Mouse (Mus musculus) brown adipose tissue, adult 24 weeks (tissue): ENCODE results near the gene Gm28042. TPM values are rescaled to one million over a fixed set of nuclear protein-coding genes. Genes with fewer than 3 reads are reported as not detected.

ENCODE experiments used
- H3K27ac ChIP-seq: fragments of 200-500 bp; replicated peaks from 2 replicates; pipeline ENCODE4 v1.5.1; 2012; ENCODE audit warnings: low read depth, mild to moderate bottlenecking, low read length
- H3K4me1 ChIP-seq: fragments of 200-500 bp; 2 replicates; pipeline ENCODE4 v1.6.1; 2012; ENCODE audit warnings: low read length, mixed read lengths; ENCODE audit not compliant: control insufficient read depth, insufficient read depth, insufficient read length
- H3K4me3 ChIP-seq: fragments of 200-500 bp; 2 replicates; pipeline ENCODE4 v1.5.1; 2012; ENCODE audit warnings: low read depth, mild to moderate bottlenecking, low read length, moderate library complexity; ENCODE audit not compliant: insufficient read depth
- polyA plus RNA-seq: library from polyadenylated mRNA; stranded (reverse); fragments of >200 nt; gene quantifications from 2 replicates; pipeline ENCODE4 v1.2.4, GENCODE M21; 2012; ENCODE audit not compliant: missing spikeins, insufficient read depth, insufficient read length

Gm28042 gene
- polyA plus RNA-seq, 1 experiment = not detected

GRCm38 (mm10) chr2:120000882-120001584 lies 26.3 kb upstream of the Gm28042 start:
- H3K27ac ChIP-seq = no peak overlapping the region
- peaks cover 12% of the 10 kb centered on the region for H3K4me1 ChIP-seq
- H3K4me3 ChIP-seq = no peak overlapping the region

DNA sequence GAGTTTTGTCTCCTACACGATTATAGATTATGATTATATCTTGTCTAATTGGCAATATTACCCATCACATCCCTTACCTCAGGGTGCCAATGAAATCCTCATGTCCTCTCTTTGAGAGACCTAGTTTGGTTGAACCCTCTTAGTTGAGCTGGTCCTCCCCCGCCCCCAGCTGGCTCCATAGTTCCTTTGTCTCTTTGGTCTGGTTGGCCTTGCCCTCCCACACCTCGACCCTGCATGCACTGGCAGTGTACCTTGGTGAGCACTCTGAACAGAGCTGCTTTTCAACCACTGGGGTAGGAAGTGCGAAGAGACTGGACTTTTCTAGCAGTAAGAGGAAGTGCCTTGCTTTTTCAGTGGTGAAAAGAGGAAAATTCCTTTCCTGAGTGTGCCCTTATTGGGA lies 25.3 kb upstream of the Gm28042 start:
- no peak overlapping the region for H3K4me3 ChIP-seq

DNA sequence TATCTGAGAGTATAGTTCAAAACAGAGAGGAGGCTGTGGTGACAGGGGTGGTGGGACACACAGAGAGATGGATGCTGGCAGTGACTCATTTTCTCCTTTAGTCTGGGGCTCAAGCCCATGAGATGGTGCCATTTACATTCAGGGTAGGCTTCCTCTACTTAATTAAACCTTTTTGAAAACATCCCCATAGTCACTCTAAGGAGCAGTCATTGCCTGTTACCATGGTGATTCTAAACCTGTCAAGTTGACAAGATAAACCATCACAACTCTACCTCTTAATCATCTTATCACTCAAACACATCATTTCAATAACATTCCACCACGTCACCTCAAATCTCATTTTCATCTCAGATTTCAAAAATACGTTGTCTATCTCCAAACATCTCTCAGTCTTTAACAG lies 23.3 kb upstream of the Gm28042 start:
- Histone ChIP-seq H3K4me3 (no peak overlapping the region), H3K27ac (no peak overlapping the region), H3K4me1 (peaks cover 13% of the 10 kb centered on the region)

More for the DNA sequence above, 25.3 kb upstream of the Gm28042 start:
- peaks cover 10% of the 10 kb centered on the region for H3K4me1 ChIP-seq
- no peak overlapping the region for H3K27ac ChIP-seq

DNA sequence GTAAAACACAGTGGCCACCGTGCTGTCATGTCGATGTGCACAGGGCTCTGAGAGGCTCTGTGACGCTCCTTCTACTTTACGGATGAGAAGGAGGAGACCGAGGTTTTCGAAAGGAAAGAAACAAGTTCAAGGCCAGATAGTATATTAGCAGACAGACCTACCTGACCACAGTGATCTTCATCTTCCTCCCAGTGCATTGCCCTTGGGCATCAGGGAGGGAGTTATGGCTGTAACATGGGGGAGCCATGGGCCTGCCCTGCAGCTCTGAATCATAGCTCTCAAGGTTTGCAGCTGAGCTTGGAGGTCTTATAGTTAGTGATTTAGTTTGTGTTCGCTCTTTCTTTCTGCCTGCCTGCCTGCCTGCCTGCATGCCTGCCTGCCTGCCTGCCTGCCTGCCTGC lies 20.6 kb upstream of the Gm28042 start:
- Histone ChIP-seq H3K27ac (no peak overlapping the region), H3K4me1 (peaks cover 10% of the 10 kb centered on the region), H3K4me3 (no peak overlapping the region)

DNA sequence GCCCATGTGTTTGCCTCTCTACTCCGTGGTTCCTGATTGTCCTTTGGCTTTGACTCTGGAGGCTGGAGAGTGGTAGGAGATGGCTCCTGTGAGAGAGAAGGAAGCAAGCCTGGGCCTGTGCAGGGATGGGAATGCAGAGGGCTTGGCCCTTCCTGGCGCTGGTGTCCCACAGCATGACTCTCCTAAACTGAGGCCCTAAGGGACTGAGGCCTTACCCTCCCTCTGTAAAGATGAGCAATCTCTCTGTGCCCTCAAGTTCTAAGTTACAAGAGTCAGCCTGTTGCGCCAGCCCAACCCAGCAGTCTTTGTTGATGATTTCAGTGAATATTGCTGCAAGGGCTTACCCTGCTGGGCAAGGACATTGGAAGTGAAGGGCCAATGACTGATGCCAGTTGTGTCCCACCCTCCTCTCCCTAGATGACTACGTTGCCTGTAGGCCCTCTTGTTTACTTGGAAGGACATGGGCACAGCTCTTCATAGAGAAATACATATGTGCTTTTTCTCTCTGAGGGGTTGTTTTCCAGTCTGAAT lies 19.5 kb upstream of the Gm28042 start:
- Histone ChIP-seq H3K4me1 (peaks cover 10% of the 10 kb centered on the region), H3K27ac (0 out of 2 replicates have a peak overlapping the region, but pooled peaks have one; percentile 5), H3K4me3 (no peak overlapping the region)

DNA sequence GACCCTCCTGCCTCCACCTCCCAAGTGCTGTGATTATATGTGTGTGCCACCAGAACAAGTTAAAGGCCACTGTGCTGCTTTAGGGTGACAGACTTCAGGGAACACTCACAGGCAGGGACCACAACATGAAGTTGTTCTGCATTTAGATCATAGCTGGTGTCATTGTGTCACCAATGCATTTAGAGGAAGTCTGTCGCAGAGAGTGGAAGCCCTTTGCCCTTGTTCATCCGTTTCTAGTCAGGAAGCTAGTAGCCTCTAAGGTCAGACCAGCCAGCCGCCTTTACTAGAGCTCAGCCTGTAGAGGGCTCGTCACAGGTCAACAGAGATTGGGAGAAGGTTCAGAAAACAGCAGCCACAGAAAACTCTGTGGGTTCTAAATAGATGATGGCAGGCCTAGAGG lies 18.6 kb upstream of the Gm28042 start:
- 0 out of 2 replicates have a peak overlapping the region, but pooled peaks have one; percentile 22 for H3K27ac ChIP-seq
- H3K4me1 ChIP-seq = peaks cover 10% of the 10 kb centered on the region
- no peak overlapping the region for H3K4me3 ChIP-seq

GRCm38 (mm10) chr2:120011462-120012200 lies 15.7 kb upstream of the Gm28042 start:
- no peak overlapping the region for H3K27ac ChIP-seq
- peaks cover 10% of the 10 kb centered on the region for H3K4me1 ChIP-seq
- H3K4me3 ChIP-seq = no peak overlapping the region

- Histone ChIP-seq H3K4me1 (peaks cover 3% of the 10 kb centered on the region), H3K27ac (no peak overlapping the region), H3K4me3 (no peak overlapping the region)
Observed at GRCm38 (mm10) chr2:120012924-120013323, 14.4 kb upstream of the Gm28042 start.

GRCm38 (mm10) chr2:120013831-120014486 lies 13.3 kb upstream of the Gm28042 start:
- Histone ChIP-seq H3K4me3 (no peak overlapping the region), H3K27ac (no peak overlapping the region), H3K4me1 (no peaks in the 10 kb centered on the region)

- Histone ChIP-seq H3K4me3 (no peak overlapping the region), H3K4me1 (no peaks in the 10 kb centered on the region), H3K27ac (no peak overlapping the region)
Observed at GRCm38 (mm10) chr2:120015882-120016281, 11.4 kb upstream of the Gm28042 start.

DNA sequence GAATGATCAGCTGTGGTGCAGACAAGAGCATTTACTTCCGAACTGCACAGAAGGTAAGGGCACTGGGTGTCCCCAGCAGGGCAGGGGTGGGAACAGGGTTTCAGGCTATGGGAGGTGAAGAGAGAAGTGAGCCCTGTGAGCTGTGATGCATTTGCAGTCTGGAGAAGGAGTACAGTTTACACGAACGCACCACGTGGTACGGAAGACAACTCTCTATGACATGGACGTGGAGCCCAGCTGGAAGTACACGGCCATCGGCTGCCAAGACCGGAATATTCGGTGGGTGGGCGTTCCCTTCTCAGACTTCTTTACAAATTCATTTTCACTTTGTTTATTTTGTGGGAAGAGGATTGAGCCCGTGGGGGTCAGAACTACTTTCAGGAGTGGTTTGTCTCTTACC lies 9.7 kb upstream of the Gm28042 start:
- Histone ChIP-seq H3K4me3 (no peak overlapping the region), H3K27ac (no peak overlapping the region), H3K4me1 (no peaks in the 10 kb centered on the region)

DNA sequence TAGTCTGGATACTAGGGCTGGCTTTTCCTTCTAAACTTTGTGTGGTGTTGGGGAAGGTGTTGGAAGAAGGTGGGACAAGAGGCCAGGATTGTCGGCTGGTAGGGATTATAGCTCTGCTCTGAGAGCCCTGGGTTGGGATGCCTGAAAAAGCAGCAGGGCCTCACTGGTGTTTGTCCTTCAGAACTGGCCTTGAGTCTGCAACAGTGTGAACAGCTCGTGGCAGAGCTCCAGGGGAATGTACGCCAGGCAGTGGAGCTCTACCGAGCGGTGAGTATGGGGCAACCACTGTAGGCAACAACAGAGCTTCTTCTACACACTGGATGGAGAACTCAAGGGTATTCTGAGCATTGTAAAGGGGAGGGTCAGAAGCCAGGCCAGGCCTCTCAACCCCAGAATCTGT lies 3.0 kb upstream of the Gm28042 start:
- H3K4me1 ChIP-seq = peaks cover 9% of the 10 kb centered on the region; the same call in 1 of the 2 replicates
- peak overlapping the region; percentile 61 for H3K27ac ChIP-seq
- no peak overlapping the region for H3K4me3 ChIP-seq

DNA sequence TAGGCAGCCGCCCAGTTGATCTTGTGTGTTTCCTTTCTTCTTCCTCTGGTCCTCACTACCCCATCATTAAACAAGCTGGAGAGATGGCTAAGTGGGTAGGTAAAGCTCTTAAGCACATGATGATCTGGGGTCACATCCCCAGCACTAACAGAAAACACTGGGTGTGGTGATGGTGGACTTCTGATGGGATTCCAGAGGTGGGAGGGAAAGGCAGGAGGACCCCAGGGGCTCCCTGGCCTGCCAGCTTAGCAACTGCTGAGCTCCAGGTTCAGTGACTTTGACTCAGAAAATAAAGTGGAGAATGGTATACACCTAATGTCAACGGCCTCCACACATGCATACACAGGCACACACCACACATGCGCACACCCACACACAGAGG lies 648 bp downstream of the Gm28042 start:
- Histone ChIP-seq H3K4me3 (peak overlapping the region; percentile 97), H3K27ac (peak overlapping the region; percentile 84), H3K4me1 (peaks cover 11% of the 10 kb centered on the region)

DNA sequence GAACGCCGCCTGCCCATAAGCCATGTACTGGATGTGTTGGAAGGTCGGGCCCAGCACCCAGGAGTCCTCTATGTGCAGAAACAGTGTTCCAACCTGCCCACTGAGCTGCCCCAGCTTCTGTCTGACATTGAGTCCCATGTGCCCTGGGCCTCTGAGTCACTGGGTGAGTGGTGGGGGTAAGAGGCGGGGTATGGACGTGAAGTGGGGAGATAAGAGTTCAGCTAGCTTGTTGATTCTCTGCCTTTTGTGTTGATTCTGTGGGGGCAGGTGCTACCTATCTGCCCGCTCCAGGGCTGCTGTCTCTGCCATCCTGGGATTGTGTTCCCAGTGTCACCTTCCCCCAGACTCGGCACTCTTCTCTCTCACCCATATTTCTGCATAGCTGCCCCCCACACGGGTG lies 3.1 kb downstream of the Gm28042 start:
- no peak overlapping the region for H3K27ac ChIP-seq
- peaks cover 8% of the 10 kb centered on the region for H3K4me1 ChIP-seq
- H3K4me3 ChIP-seq = no peak overlapping the region

GRCm38 (mm10) chr2:120032726-120033467 lies 5.6 kb downstream of the Gm28042 start, which contains the start of gene Pla2g4b:
Pla2g4b (plus strand) TSS chr2:120033417.
- Histone ChIP-seq H3K4me1 (peaks cover 6% of the 10 kb centered on the region), H3K27ac (no peak within 1 kb of the TSS), H3K4me3 (no peak within 1 kb of the TSS)
